Mouse (Mus musculus) megakaryocyte-erythroid progenitor cell, adult 5-6 weeks (primary cell): ENCODE data around the gene Slc23a4. TPM values are rescaled to one million over a fixed set of nuclear protein-coding genes. Genes with fewer than 3 reads are reported as not detected.
A peak's percentile ranks its signal among the peaks of the same experiment; 100 is the strongest.

Experiments used
- ATAC-seq: replicated peaks from 2 replicates; pipeline ENCODE4 v1.8.0; 2016; ENCODE audit warnings: mild to moderate bottlenecking, inconsistent platforms; ENCODE audit not compliant: severe bottlenecking, poor library complexity, low FRiP score, low TSS enrichment
- total RNA-seq, 2 experiments: library from RNA; stranded (forward) in 1 of 2; stranded (reverse) in 1 of 2; fragments of 200-1000, 215-1000 nt in 1 of 2; fragments of >200 nt in 1 of 2; fragmentation: Nextera tagmentation in 1 of 2; gene quantifications; 2 replicates each; pipeline ENCODE4 v1.2.3; 2014 to 2017

Slc23a4 gene
- total RNA-seq (2014; fragmentation: Nextera tagmentation) (0.77 TPM in 1 of 2 replicates, not detected in the other), total RNA-seq (2017) (0.27 and 1.3 TPM in 2 replicates)

- peak; percentile 45 for ATAC-seq
Measured at GRCm38 (mm10) chr6:34988081-34988761, at the start of gene Slc23a4. TSS of gene Slc23a4 (minus strand) at chr6:34988404.

GRCm38 (mm10) chr6:35033341-35033740 is 45.1 kb upstream of the Slc23a4 start:
- no peak for ATAC-seq

- peak; percentile 69 for ATAC-seq
Measured at GRCm38 (mm10) chr6:35032704-35033103, 44.5 kb upstream of the Slc23a4 start.

GRCm38 (mm10) chr6:35030811-35031210 is 42.6 kb upstream of the Slc23a4 start:
- no peak for ATAC-seq

- ATAC-seq, result no peak
Measured at GRCm38 (mm10) chr6:35030226-35030625, 42.0 kb upstream of the Slc23a4 start.

- ATAC-seq, result no peak
Measured at GRCm38 (mm10) chr6:35028023-35028422, 39.8 kb upstream of the Slc23a4 start.

- ATAC-seq, result no peak
Measured at GRCm38 (mm10) chr6:35027257-35027656, 39.1 kb upstream of the Slc23a4 start.

GRCm38 (mm10) chr6:35016624-35017023 is 28.4 kb upstream of the Slc23a4 start:
- no peak for ATAC-seq

- ATAC-seq, result no peak
Measured at GRCm38 (mm10) chr6:35011953-35012352, 23.7 kb upstream of the Slc23a4 start.

- ATAC-seq, result no peak
Measured at GRCm38 (mm10) chr6:35010705-35011104, 22.5 kb upstream of the Slc23a4 start.

- ATAC-seq, result no peak
Measured at GRCm38 (mm10) chr6:35002261-35002669, 14.1 kb upstream of the Slc23a4 start.

GRCm38 (mm10) chr6:34999101-34999500 is 10.9 kb upstream of the Slc23a4 start:
- ATAC-seq, result no peak

- no peak for ATAC-seq
Measured at GRCm38 (mm10) chr6:34996496-34996895, 8.3 kb upstream of the Slc23a4 start.

GRCm38 (mm10) chr6:34995265-34995681 is 7.1 kb upstream of the Slc23a4 start:
- peak; percentile 90 for ATAC-seq

- peak; percentile 72 for ATAC-seq
Measured at GRCm38 (mm10) chr6:34994692-34995091, 6.5 kb upstream of the Slc23a4 start.

GRCm38 (mm10) chr6:34989263-34989662 is 1.1 kb upstream of the Slc23a4 start:
- ATAC-seq, result no peak

GRCm38 (mm10) chr6:34987085-34987645 is 1.0 kb downstream of the Slc23a4 start:
- ATAC-seq, result no peak

GRCm38 (mm10) chr6:34980661-34981060 is 7.5 kb downstream of the Slc23a4 start:
- ATAC-seq, result peak; percentile 63

GRCm38 (mm10) chr6:34979291-34979690 is 8.9 kb downstream of the Slc23a4 start:
- no peak for ATAC-seq

GRCm38 (mm10) chr6:34971181-34971580 is 17.0 kb downstream of the Slc23a4 start:
- ATAC-seq, result no peak
